Comparison of ENCODE assay signal across 22 mouse cellular contexts in genomic region chr5:97344144-97344543, GRCm38 (mm10). TPM values are rescaled to one million over a fixed set of nuclear protein-coding genes. Genes with fewer than 3 reads are reported as not detected.
"Had no signal": no experiment of that assay in that cellular context is flagged by ENCODE, and none has a peak within 500 bp of the region (broad histone marks: within the 10 kb centered on the region; RNA-seq: fewer than 3 reads in every experiment).

No protein-coding gene starts in this region.

- H3K27ac ChIP-seq: neural tube, embryonic 13.5 days; neural tube, embryonic 15.5 days; stomach, embryonic 15.5 days; stomach, postnatal 0 days had no signal

- DNase-seq: retina, postnatal 1 day; right cerebral cortex, adult 18-20 months; right cerebral cortex, postnatal 14 days; right cerebral cortex, postnatal 25 days; right cerebral cortex, postnatal 4 days; spleen, adult 18-20 months; thymus, adult 18-20 months; thymus, adult 2 months; thymus, postnatal 14 days; thymus, postnatal 25 days; thymus, postnatal 36 days; thymus, postnatal 4 days had no signal

- H3K9me3 ChIP-seq: neural tube, embryonic 13.5 days; neural tube, embryonic 15.5 days; stomach, embryonic 15.5 days had no signal

- H3K4me2 ChIP-seq: neural tube, embryonic 13.5 days; neural tube, embryonic 15.5 days; stomach, embryonic 15.5 days had no signal

- H3K4me1 ChIP-seq: stomach, embryonic 15.5 days had no signal

- H3K36me3 ChIP-seq: neural tube, embryonic 13.5 days; neural tube, embryonic 15.5 days; stomach, embryonic 15.5 days had no signal

- H3K9ac ChIP-seq: neural tube, embryonic 13.5 days; neural tube, embryonic 15.5 days; stomach, embryonic 15.5 days had no signal

- H3K27me3 ChIP-seq: neural tube, embryonic 13.5 days; neural tube, embryonic 15.5 days; stomach, embryonic 15.5 days had no signal

- H3K4me3 ChIP-seq: neural tube, embryonic 13.5 days; neural tube, embryonic 15.5 days; stomach, embryonic 15.5 days had no signal

RNA-seq across cellular contexts. Expression of gene Naa11, which starts 48.0 kb away (rescaled TPM):
- total RNA-seq: neutrophil, adult 5-6 weeks had no signal
- polyA plus RNA-seq: neural tube, embryonic 13.5 days; neural tube, embryonic 14.5 days; neural tube, embryonic 15.5 days; small intestine, adult 2 months; spleen, adult 2 months; stomach, postnatal 0 days; thymus, adult 2 months; thymus, postnatal 0 days; urinary bladder, adult 2 months had no signal
